Mouse (Mus musculus) kidney, postnatal 14 days (tissue): ENCODE data around the gene Sesn1.
"Not testable (repeated sequence)": the region's sequence is repeated elsewhere in the genome, so short reads cannot be mapped to it uniquely, and the experiment has no call there.

Experiments
- DNase-seq: peaks from one replicate; pipeline ENCODE4 v3.0.0; 2022; ENCODE audit warnings: mixed read lengths

The Sesn1 gene

GRCm38 (mm10) chr10:41809771-41810563 lies at the start of gene Sesn1, which contains the start of gene Cep57l1:
Gene Sesn1, plus strand, starts transcription at chr10:41809935.
Gene Cep57l1, minus strand, starts transcription at chr10:41809871.
- peak; percentile 97 for DNase-seq

GRCm38 (mm10) chr10:41760866-41761265 lies 48.9 kb upstream of the Sesn1 start:
- no peak for DNase-seq

GRCm38 (mm10) chr10:41763741-41764385 lies 45.9 kb upstream of the Sesn1 start:
- no peak for DNase-seq

DNA sequence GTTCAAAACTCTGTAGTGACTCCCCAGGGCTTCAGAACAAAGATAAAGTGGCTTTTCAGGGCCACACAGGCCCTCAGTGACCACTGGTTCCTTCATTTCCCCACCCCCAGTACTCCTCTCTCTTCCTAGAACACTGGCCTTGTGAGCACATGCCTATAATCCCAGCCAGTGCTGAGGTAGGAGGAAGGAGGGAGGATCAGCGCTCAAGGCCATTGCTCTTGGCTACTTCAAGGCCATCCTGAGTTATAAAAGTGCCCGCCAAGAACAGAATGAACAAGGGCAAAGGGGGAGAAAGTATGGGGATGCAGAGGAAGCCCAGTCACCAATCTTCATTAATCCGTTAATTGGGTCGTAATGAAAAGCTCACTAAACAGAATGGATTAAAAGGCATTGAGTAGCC lies 44.1 kb upstream of the Sesn1 start:
- DNase-seq = no peak

- DNase-seq = no peak
Observed at GRCm38 (mm10) chr10:41766280-41766679, 43.5 kb upstream of the Sesn1 start.

GRCm38 (mm10) chr10:41767254-41767653 lies 42.5 kb upstream of the Sesn1 start:
- no peak for DNase-seq

DNA sequence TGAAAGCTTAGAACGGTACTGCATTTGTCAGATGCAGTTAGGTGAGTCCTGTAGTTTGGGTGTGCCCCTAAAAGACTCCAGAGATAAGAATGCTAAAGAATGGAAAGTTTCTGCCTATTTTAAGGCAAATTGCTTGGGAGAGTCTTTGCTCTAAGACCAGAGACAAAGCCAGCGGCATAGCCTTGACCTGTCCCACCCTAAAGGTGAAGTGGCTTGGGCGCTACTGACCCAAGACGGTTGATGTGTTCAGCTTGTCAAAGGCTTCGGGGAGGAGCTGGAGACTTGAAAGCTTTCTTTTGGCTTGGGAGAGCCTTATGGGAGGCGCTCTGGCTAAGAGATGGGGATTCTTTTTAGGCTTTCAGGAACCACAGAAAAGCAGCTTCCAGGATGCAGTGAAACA lies 17.4 kb upstream of the Sesn1 start:
- DNase-seq = no peak

GRCm38 (mm10) chr10:41797253-41797652 lies 12.5 kb upstream of the Sesn1 start:
- no peak for DNase-seq

- DNase-seq = no peak
Observed at GRCm38 (mm10) chr10:41803467-41803866, 6.3 kb upstream of the Sesn1 start.

GRCm38 (mm10) chr10:41804711-41805110 lies 5.0 kb upstream of the Sesn1 start:
- DNase-seq = no peak

DNA sequence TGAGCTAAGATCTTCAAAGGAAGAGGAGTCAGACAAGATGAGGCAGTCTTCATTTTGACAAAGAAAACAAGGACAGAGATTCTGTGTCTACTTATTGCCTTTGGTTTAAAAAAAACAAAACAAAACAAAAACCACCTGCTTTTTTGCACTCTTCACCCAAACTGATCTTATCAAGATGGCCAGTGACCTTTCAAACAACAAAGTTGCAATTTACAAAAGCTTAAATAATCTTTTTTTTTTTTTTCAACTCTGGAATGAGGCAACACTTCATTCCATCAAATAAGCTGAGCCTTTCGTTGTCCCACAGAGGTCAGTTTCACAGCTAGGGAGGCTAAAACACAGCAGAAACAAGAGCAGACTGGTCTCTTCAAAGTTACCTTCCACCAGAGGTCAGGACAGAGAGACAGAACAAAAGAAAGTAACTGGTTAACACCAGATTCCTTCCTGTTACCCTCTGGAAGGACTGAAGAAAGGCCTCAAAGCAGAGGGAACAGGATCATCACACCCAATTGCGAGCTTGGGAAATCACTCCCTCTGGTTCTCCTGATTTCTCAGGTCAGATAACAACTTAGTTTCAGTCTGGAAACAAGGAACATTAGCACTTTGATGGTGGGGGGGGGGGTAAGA lies 3.9 kb upstream of the Sesn1 start:
- DNase-seq = no peak

DNA sequence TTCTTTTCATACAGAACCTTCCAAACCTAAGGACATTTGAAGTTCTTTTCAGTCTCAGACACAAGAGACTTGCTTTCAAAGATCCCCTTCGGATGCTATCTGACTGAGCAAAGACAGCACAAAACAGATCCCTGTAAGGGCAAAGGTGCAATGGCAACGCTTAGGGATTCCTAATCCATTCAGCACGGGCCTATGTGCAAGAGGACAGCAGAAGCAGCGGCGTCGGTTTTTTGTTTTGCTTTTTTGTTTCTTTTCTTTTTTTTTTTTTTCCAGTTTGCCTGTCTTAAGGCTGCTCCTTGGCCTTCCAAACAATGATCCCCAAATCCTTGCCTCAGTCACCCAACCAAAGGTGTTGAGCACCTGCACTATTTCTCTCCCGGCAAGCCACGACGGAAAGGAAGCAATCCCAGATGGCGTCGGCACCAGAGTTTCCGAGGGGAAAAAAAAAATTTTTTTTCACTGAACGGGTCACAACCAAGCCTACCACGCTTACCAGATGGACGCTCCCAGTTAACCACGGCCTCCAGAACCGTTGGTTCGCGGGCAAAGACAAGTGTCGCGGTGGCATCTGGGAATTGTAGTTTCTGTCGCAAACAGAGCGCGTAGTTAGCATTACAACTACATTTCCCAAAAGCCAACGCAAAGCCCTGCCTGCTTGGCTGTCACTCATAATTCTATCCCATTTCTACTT lies 510 bp upstream of the Sesn1 start:
- DNase-seq = peak; percentile 91

DNA sequence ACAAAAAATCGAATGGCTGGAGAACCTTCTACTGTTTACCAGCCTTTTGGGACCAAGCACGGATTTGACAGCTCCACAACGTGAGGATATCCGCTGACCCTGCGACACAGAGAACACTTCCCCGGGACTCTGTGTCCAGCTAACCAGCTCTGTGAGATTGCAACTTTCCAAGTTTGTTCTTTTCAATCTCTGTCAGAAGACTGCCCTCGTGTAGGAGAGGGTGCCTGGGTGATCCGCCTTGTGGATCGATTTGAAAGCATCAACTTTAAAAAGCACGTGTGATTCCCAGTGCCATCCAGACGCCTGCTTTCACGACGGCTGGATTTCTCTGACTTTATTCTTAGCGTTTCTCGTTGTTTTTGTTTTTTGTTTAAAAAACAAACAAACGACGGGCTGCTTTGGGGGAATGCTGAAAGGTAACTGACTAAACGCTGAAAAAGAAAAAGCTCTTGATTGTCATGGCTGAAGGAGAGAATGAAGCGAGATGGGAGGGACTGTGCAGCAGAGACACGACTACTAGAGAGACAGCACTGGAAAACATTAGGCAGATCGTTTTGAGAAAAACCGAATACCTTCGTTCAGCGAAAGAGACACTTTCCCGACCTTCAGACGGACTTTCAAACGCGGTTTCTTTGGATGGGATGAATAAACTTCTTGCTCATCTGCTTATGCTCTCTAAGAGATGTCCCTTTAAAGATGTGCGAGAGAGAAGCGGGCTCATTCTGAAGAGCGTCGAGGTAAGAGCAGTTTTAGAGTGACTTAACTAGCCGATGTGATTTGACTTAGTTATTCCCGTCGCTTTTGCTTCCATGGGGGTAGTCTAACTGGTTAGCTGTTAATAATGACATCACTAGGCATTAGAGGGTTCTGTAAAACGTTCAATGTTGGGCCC lies 1.1 kb downstream of the Sesn1 start:
- no peak for DNase-seq

DNA sequence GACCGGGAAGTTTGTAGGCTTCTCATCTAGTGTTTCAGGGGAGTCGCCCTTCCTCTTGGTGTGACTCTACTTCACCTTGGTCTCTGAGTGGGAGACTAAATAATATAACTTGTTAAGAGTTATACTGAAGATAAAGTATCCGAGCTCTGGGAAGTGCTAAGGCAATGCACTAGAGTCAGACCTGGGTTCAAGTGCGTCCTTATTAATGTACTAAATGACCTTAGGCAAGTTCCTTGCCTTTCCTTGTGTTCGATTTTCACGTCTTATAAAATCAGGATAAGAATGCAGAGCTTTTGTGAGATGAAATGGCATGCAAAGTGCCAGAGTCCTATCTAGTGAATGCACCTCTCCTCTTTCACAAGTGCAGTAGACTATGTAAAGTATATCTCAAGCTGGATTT lies 2.8 kb downstream of the Sesn1 start:
- no peak for DNase-seq

DNA sequence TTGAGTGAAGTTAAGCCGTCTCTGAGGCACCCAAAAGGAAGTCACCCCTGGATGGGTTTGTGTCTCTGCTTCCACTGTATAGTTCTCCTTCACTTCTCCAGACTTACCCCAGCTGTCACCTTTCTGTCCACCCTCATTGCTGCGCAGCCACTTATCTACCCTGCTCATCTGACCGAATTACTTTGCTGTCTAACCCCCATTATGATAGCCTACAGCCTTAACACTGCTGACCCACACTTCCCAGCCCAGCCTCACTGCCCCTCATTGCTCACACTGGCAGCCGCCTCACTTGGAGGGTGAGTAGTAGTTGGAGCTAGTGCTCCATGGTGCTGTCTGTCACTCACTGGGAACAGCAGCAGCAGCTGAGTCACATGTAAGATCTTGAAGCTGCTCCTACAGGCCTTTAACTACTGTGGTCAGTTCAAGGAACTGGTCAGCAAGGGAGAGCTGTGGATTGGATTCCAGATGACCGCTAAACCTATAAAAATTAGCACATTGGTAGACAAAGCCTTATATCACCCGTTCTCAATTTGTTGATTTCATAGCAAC lies 4.6 kb downstream of the Sesn1 start:
- no peak for DNase-seq

DNA sequence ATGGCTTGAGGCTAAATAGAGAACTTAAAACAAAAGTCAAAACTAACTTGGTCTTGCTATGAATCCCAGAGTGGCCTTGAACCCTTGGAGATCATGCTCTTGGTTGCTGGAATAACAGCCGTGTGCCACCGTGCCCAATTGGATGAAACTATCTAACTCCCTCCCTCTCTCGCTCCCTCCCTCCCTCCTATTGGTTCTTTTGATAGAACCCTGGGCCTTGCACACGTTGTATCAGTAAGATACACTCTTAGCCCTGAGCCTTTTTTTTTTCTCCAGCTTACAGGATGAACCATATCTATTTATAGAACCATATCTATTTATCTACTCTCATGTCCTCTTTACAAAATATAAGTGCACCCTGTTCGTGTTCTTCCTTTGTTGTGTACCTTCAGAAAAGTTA lies 6.8 kb downstream of the Sesn1 start:
- DNase-seq = no peak

- DNase-seq = no peak
Observed at GRCm38 (mm10) chr10:41818036-41818732, 8.4 kb downstream of the Sesn1 start.

- not testable (repeated sequence) for DNase-seq
Observed at GRCm38 (mm10) chr10:41818733-41819070, 9.0 kb downstream of the Sesn1 start.

DNA sequence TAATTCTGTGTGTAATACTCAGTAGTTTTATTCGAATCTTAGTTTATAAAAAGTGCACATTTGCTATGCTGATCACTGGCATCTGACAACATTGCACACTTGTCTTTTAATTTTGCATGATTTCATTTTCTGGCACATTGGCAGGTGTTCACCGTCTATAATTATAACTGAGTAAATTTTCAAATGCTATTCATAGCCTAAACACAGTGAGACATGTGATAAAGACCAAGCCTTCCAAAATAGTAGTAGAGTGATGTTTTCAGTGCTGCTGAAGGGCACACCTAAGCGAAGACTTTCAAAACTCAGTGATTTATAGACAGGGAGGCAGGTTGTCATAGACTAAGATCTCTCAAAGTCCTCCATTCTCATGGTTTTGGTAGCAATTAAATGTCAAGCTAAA lies 9.6 kb downstream of the Sesn1 start:
- no peak for DNase-seq

- DNase-seq = no peak
Observed at GRCm38 (mm10) chr10:41820401-41820800, 10.7 kb downstream of the Sesn1 start.

GRCm38 (mm10) chr10:41821171-41821570 lies 11.4 kb downstream of the Sesn1 start:
- DNase-seq = no peak
